Mouse (Mus musculus): ENCODE measurements around the gene Il7r. TPM values are rescaled to one million over a fixed set of nuclear protein-coding genes. Genes with fewer than 3 reads are reported as not detected.
"Not testable (repeated sequence)": the region's sequence is repeated elsewhere in the genome, so short reads cannot be mapped to it uniquely, and the experiment has no call there.

Gene Il7r
- polyA plus RNA-seq (2015; fragmentation: Nextera tagmentation; extraction: Ambion mirVana) = not detected in 2 replicates

GRCm38 (mm10) chr15:9530076-9530475 is at the start of gene Il7r:
Gene Il7r (minus strand): TSS chr15:9530176.
- no peaks in the 10 kb centered on the region for H3K36me3 ChIP-seq
- no peaks in the 10 kb centered on the region for H3K9me3 ChIP-seq
- 88% methylated on average over 4 of the region's 4 CpGs for WGBS
- H3K4me2 ChIP-seq (replicated peaks) = no peak within 1 kb of the TSS
- no peaks in the 10 kb centered on the region for H3K4me1 ChIP-seq
- no peak for ATAC-seq (replicated peaks)
- H3K27me3 ChIP-seq = no peaks in the 10 kb centered on the region
- no peak within 1 kb of the TSS for H3K27ac ChIP-seq (replicated peaks)
- H3K9ac ChIP-seq (replicated peaks) = no peak within 1 kb of the TSS
- H3K4me3 ChIP-seq = no peak within 1 kb of the TSS

GRCm38 (mm10) chr15:9577303-9577702 is 47.3 kb upstream of the Il7r start:
- no peaks in the 10 kb centered on the region for H3K36me3 ChIP-seq
- 85% methylated on average over 4 of the region's 4 CpGs for WGBS
- H3K4me3 ChIP-seq = no peak overlapping the region
- no peaks in the 10 kb centered on the region for H3K27me3 ChIP-seq
- no peak for ATAC-seq (replicated peaks)
- H3K27ac ChIP-seq (replicated peaks) = no peak overlapping the region
- H3K9me3 ChIP-seq = no peaks in the 10 kb centered on the region
- no peak overlapping the region for H3K9ac ChIP-seq (replicated peaks)
- no peak overlapping the region for H3K4me2 ChIP-seq (replicated peaks)
- no peaks in the 10 kb centered on the region for H3K4me1 ChIP-seq

GRCm38 (mm10) chr15:9574796-9575195 is 44.8 kb upstream of the Il7r start:
- H3K4me1 ChIP-seq = no peaks in the 10 kb centered on the region
- 86% methylated on average over 5 of the region's 5 CpGs for WGBS
- H3K27me3 ChIP-seq = no peaks in the 10 kb centered on the region
- H3K4me3 ChIP-seq = no peak overlapping the region
- no peak overlapping the region for H3K4me2 ChIP-seq (replicated peaks)
- ATAC-seq (replicated peaks) = no peak
- no peaks in the 10 kb centered on the region for H3K36me3 ChIP-seq
- H3K9ac ChIP-seq (replicated peaks) = no peak overlapping the region
- H3K9me3 ChIP-seq = no peaks in the 10 kb centered on the region
- H3K27ac ChIP-seq (replicated peaks) = no peak overlapping the region

- no peak for ATAC-seq (replicated peaks)
- H3K9me3 ChIP-seq = no peaks in the 10 kb centered on the region
- H3K27ac ChIP-seq (replicated peaks) = no peak overlapping the region
- no peak overlapping the region for H3K4me2 ChIP-seq (replicated peaks)
- no peaks in the 10 kb centered on the region for H3K36me3 ChIP-seq
- no peaks in the 10 kb centered on the region for H3K4me1 ChIP-seq
- H3K27me3 ChIP-seq = no peaks in the 10 kb centered on the region
- WGBS = 88% methylated on average over 4 of the region's 4 CpGs
- no peak overlapping the region for H3K9ac ChIP-seq (replicated peaks)
- H3K4me3 ChIP-seq = no peak overlapping the region
Measured at GRCm38 (mm10) chr15:9573361-9573760, 43.4 kb upstream of the Il7r start.

GRCm38 (mm10) chr15:9572664-9573063 is 42.7 kb upstream of the Il7r start:
- H3K4me1 ChIP-seq = no peaks in the 10 kb centered on the region
- no peaks in the 10 kb centered on the region for H3K9me3 ChIP-seq
- no peak overlapping the region for H3K27ac ChIP-seq (replicated peaks)
- no peaks in the 10 kb centered on the region for H3K36me3 ChIP-seq
- H3K9ac ChIP-seq (replicated peaks) = no peak overlapping the region
- ATAC-seq (replicated peaks) = no peak
- no peak overlapping the region for H3K4me3 ChIP-seq
- WGBS = 94% methylated on average over 7 of the region's 7 CpGs
- no peaks in the 10 kb centered on the region for H3K27me3 ChIP-seq
- no peak overlapping the region for H3K4me2 ChIP-seq (replicated peaks)

GRCm38 (mm10) chr15:9571896-9572295 is 41.9 kb upstream of the Il7r start:
- no peak overlapping the region for H3K4me2 ChIP-seq (replicated peaks)
- no peaks in the 10 kb centered on the region for H3K4me1 ChIP-seq
- H3K9me3 ChIP-seq = no peaks in the 10 kb centered on the region
- H3K9ac ChIP-seq (replicated peaks) = no peak overlapping the region
- no peak for ATAC-seq (replicated peaks)
- no peak overlapping the region for H3K4me3 ChIP-seq
- H3K27ac ChIP-seq (replicated peaks) = no peak overlapping the region
- H3K27me3 ChIP-seq = no peaks in the 10 kb centered on the region
- 93% methylated on average over 2 of the region's 2 CpGs for WGBS
- H3K36me3 ChIP-seq = no peaks in the 10 kb centered on the region

- no peaks in the 10 kb centered on the region for H3K27me3 ChIP-seq
- no peak for ATAC-seq (replicated peaks)
- H3K9me3 ChIP-seq = no peaks in the 10 kb centered on the region
- H3K4me3 ChIP-seq = no peak overlapping the region
- no peaks in the 10 kb centered on the region for H3K4me1 ChIP-seq
- H3K36me3 ChIP-seq = no peaks in the 10 kb centered on the region
- H3K9ac ChIP-seq (replicated peaks) = no peak overlapping the region
- H3K4me2 ChIP-seq (replicated peaks) = no peak overlapping the region
- 90% methylated on average over 4 of the region's 4 CpGs for WGBS
- H3K27ac ChIP-seq (replicated peaks) = no peak overlapping the region
Measured at GRCm38 (mm10) chr15:9567316-9567715, 37.3 kb upstream of the Il7r start.

- ATAC-seq (replicated peaks) = no peak
- no peaks in the 10 kb centered on the region for H3K4me1 ChIP-seq
Measured at GRCm38 (mm10) chr15:9565396-9565795, 35.4 kb upstream of the Il7r start.

GRCm38 (mm10) chr15:9564156-9564555 is 34.2 kb upstream of the Il7r start:
- ATAC-seq (replicated peaks) = no peak

More at GRCm38 (mm10) chr15:9565396-9565795, 35.4 kb upstream of the Il7r start:
- H3K4me2 ChIP-seq (replicated peaks) = no peak overlapping the region
- no peaks in the 10 kb centered on the region for H3K27me3 ChIP-seq
- no peaks in the 10 kb centered on the region for H3K36me3 ChIP-seq
- no peak overlapping the region for H3K27ac ChIP-seq (replicated peaks)
- H3K9me3 ChIP-seq = no peaks in the 10 kb centered on the region
- no peak overlapping the region for H3K9ac ChIP-seq (replicated peaks)
- H3K4me3 ChIP-seq = no peak overlapping the region
- 84% methylated on average over 6 of the region's 6 CpGs for WGBS

GRCm38 (mm10) chr15:9557264-9557663 is 27.3 kb upstream of the Il7r start:
- H3K27me3 ChIP-seq; ATAC-seq (replicated peaks); H3K9me3 ChIP-seq; H3K27ac ChIP-seq (replicated peaks); H3K9ac ChIP-seq (replicated peaks); H3K4me1 ChIP-seq; H3K36me3 ChIP-seq; H3K4me2 ChIP-seq (replicated peaks); H3K4me3 ChIP-seq: not testable (repeated sequence)
- 93% methylated on average over 15 of the region's 15 CpGs for WGBS

More at GRCm38 (mm10) chr15:9564156-9564555, 34.2 kb upstream of the Il7r start:
- 86% methylated on average over 3 of the region's 3 CpGs for WGBS
- Histone ChIP-seq H3K4me2 (replicated peaks) (no peak overlapping the region), H3K9ac (replicated peaks) (no peak overlapping the region), H3K9me3 (no peaks in the 10 kb centered on the region), H3K27me3 (no peaks in the 10 kb centered on the region), H3K27ac (replicated peaks) (no peak overlapping the region), H3K4me1 (no peaks in the 10 kb centered on the region), H3K4me3 (no peak overlapping the region), H3K36me3 (no peaks in the 10 kb centered on the region)

- Histone ChIP-seq H3K27me3 (no peaks in the 10 kb centered on the region), H3K9me3 (no peaks in the 10 kb centered on the region), H3K27ac (replicated peaks) (no peak overlapping the region), H3K4me1 (no peaks in the 10 kb centered on the region), H3K9ac (replicated peaks) (no peak overlapping the region), H3K4me3 (no peak overlapping the region), H3K4me2 (replicated peaks) (no peak overlapping the region), H3K36me3 (no peaks in the 10 kb centered on the region)
- ATAC-seq (replicated peaks) = no peak
- 86% methylated on average over 2 of the region's 2 CpGs for WGBS
Measured at GRCm38 (mm10) chr15:9548951-9549350, 19.0 kb upstream of the Il7r start.

- H3K27ac ChIP-seq (replicated peaks) = no peak overlapping the region
- H3K4me2 ChIP-seq (replicated peaks) = no peak overlapping the region
- H3K4me3 ChIP-seq = no peak overlapping the region
- no peak for ATAC-seq (replicated peaks)
- H3K27me3 ChIP-seq = no peaks in the 10 kb centered on the region
- no peaks in the 10 kb centered on the region for H3K9me3 ChIP-seq
- H3K36me3 ChIP-seq = no peaks in the 10 kb centered on the region
- 81% methylated on average over 1 of the region's 1 CpGs for WGBS
- no peaks in the 10 kb centered on the region for H3K4me1 ChIP-seq
- H3K9ac ChIP-seq (replicated peaks) = no peak overlapping the region
Measured at GRCm38 (mm10) chr15:9535200-9535599, 5.2 kb upstream of the Il7r start.

GRCm38 (mm10) chr15:9533356-9533902 is 3.5 kb upstream of the Il7r start:
- 95% methylated on average over 3 of the region's 3 CpGs for WGBS
- Histone ChIP-seq H3K4me2 (replicated peaks) (no peak overlapping the region), H3K4me3 (no peak overlapping the region), H3K36me3 (no peaks in the 10 kb centered on the region), H3K4me1 (no peaks in the 10 kb centered on the region), H3K27ac (replicated peaks) (no peak overlapping the region), H3K9ac (replicated peaks) (no peak overlapping the region), H3K9me3 (no peaks in the 10 kb centered on the region), H3K27me3 (no peaks in the 10 kb centered on the region)
- no peak for ATAC-seq (replicated peaks)
